Mouse (Mus musculus) limb, embryonic 14.5 days (tissue): ENCODE results near the gene Fasl. TPM values are rescaled to one million over a fixed set of nuclear protein-coding genes. Genes with fewer than 3 reads are reported as not detected.

Experiments
- ATAC-seq: fragments of 200-750 bp; cut with Nextera tagmentation; 2 replicates; pipeline ENCODE4 v1.8.0; 2017; ENCODE audit warnings: low read depth, moderate number of reproducible peaks, moderate TSS enrichment; ENCODE audit not compliant: low FRiP score
- DNase-seq: peaks from one replicate; pipeline ENCODE4 v3.0.0-alpha.2; 2015; ENCODE audit warnings: low spot score
- H3K27ac ChIP-seq: fragments of 300-500 bp; sonication (generic); replicated peaks from 2 replicates; pipeline ENCODE4 v1.5.1; 2014; ENCODE audit warnings: low read depth, mild to moderate bottlenecking, low read length, moderate library complexity, mixed read lengths
- H3K27me3 ChIP-seq: fragments of 300-500 bp; sonication (generic); 2 replicates; pipeline ENCODE4 v1.6.1; 2014; ENCODE audit warnings: low read length, mixed read lengths; ENCODE audit not compliant: control insufficient read depth, insufficient read depth
- H3K36me3 ChIP-seq: fragments of 300-500 bp; sonication (generic); 2 replicates; pipeline ENCODE4 v1.6.1; 2014; ENCODE audit warnings: mild to moderate bottlenecking, low read length, moderate library complexity, mixed read lengths; ENCODE audit not compliant: control insufficient read depth, insufficient read depth
- H3K4me1 ChIP-seq: fragments of 300-500 bp; sonication (generic); 2 replicates; pipeline ENCODE4 v1.6.1; 2014; ENCODE audit warnings: antibody characterized with exemption, low read length, mixed read lengths; ENCODE audit not compliant: control insufficient read depth, insufficient read depth
- H3K4me2 ChIP-seq: fragments of 300-500 bp; sonication (generic); replicated peaks from 2 replicates; pipeline ENCODE4 v1.6.1; 2014; ENCODE audit warnings: low read depth, mild to moderate bottlenecking, low read length, moderate library complexity; ENCODE audit not compliant: severe bottlenecking
- H3K4me3 ChIP-seq: fragments of 300-500 bp; sonication (generic); replicated peaks from 2 replicates; pipeline ENCODE4 v1.5.1; 2014; ENCODE audit warnings: low read length
- H3K9ac ChIP-seq: fragments of 300-500 bp; sonication (generic); 2 replicates; pipeline ENCODE4 v1.6.1; 2014; ENCODE audit warnings: mild to moderate bottlenecking, low read depth, low read length, moderate library complexity; ENCODE audit not compliant: severe bottlenecking
- H3K9me3 ChIP-seq: fragments of 300-500 bp; sonication (generic); 2 replicates; pipeline ENCODE4 v1.6.1; 2016; ENCODE audit warnings: low read length; ENCODE audit not compliant: control insufficient read depth
- POLR2A ChIP-seq: fragments of 200-500 bp; IDR thresholded peaks from 2 replicates; pipeline ENCODE4 v1.8.0; 2012; ENCODE audit warnings: inconsistent platforms, mild to moderate bottlenecking, moderate library complexity, borderline replicate concordance; ENCODE audit not compliant: insufficient read depth, insufficient read length; ENCODE audit errors: extremely low read depth
- WGBS: fragments of 180-500 bp; shearing (Covaris S2); extraction: QIAGEN DNeasy Blood & Tissue Kit; methylation state at CpG from one replicate; pipeline ENCODE4 v1.1.7; 2014; 5-methylcytosine and 5-hydroxymethylcytosine counted together
- polyA plus RNA-seq, 2 experiments: library from polyadenylated mRNA; depleted of rRNA in 1 of 2; stranded (reverse) in 1 of 2; unstranded in 1 of 2; fragments of >200 nt; fragmentation: Nextera tagmentation in 1 of 2; extraction: Ambion mirVana in 1 of 2; gene quantifications; 2 replicates each; pipeline versions ENCODE4 v1.2.1 to v1.2.3; 2012 to 2014

Fasl gene
- 0.03 TPM in 2 replicates for polyA plus RNA-seq (2012; rRNA removed)
- not detected in 2 replicates for polyA plus RNA-seq (2014; fragmentation: Nextera tagmentation; extraction: Ambion mirVana)

- no peak for ATAC-seq
- Histone ChIP-seq H3K4me1 (no peaks in the 10 kb centered on the region), H3K27me3 (no peaks in the 10 kb centered on the region), H3K4me2 (no peak within 1 kb of the TSS), H3K4me3 (no peak within 1 kb of the TSS), H3K9me3 (no peaks in the 10 kb centered on the region), H3K36me3 (no peaks in the 10 kb centered on the region), H3K27ac (no peak within 1 kb of the TSS), H3K9ac (no peak within 1 kb of the TSS)
- WGBS, result 66% methylated on average over 9 of the region's 9 CpGs
- DNase-seq, result no peak
- TF ChIP-seq POLR2A, result no peak
Observed at GRCm38 (mm10) chr1:161788339-161788738, at the start of gene Fasl. Gene Fasl, minus strand, starts transcription at chr1:161788495.

- H3K27ac ChIP-seq, result no peak overlapping the region
- H3K4me2 ChIP-seq, result no peak overlapping the region
- H3K36me3 ChIP-seq, result peaks cover 33% of the 10 kb centered on the region
- H3K4me3 ChIP-seq, result no peak overlapping the region
- DNase-seq (no peak), ATAC-seq (no peak)
- H3K9ac ChIP-seq, result no peak overlapping the region
- no peaks in the 10 kb centered on the region for H3K4me1 ChIP-seq
- 79% methylated on average over 2 of the region's 2 CpGs for WGBS
- no peaks in the 10 kb centered on the region for H3K9me3 ChIP-seq
- TF ChIP-seq POLR2A, result no peak
- no peaks in the 10 kb centered on the region for H3K27me3 ChIP-seq
Observed at GRCm38 (mm10) chr1:161826677-161827076, 38.4 kb upstream of the Fasl start.

GRCm38 (mm10) chr1:161809428-161809827, 21.1 kb upstream of the Fasl start:
- no peak for DNase-seq
- H3K4me3 ChIP-seq, result no peak overlapping the region
- no peak overlapping the region for H3K9ac ChIP-seq
- no peaks in the 10 kb centered on the region for H3K9me3 ChIP-seq
- TF ChIP-seq POLR2A, result no peak
- ATAC-seq, result no peak
- WGBS, result 85% methylated on average over 5 of the region's 5 CpGs
- H3K27ac ChIP-seq, result no peak overlapping the region
- H3K36me3 ChIP-seq, result no peaks in the 10 kb centered on the region
- no peaks in the 10 kb centered on the region for H3K4me1 ChIP-seq
- H3K4me2 ChIP-seq, result no peak overlapping the region
- H3K27me3 ChIP-seq, result no peaks in the 10 kb centered on the region

- DNase-seq (no peak), ATAC-seq (no peak)
- no peak overlapping the region for H3K27ac ChIP-seq
- no peak overlapping the region for H3K9ac ChIP-seq
- no peak for TF ChIP-seq POLR2A
- H3K4me2 ChIP-seq, result no peak overlapping the region
- 78% methylated on average over 6 of the region's 6 CpGs for WGBS
- no peaks in the 10 kb centered on the region for H3K36me3 ChIP-seq
- no peaks in the 10 kb centered on the region for H3K4me1 ChIP-seq
- H3K4me3 ChIP-seq, result no peak overlapping the region
- no peaks in the 10 kb centered on the region for H3K9me3 ChIP-seq
- no peaks in the 10 kb centered on the region for H3K27me3 ChIP-seq
Observed at GRCm38 (mm10) chr1:161808980-161809379, 20.7 kb upstream of the Fasl start.

DNA sequence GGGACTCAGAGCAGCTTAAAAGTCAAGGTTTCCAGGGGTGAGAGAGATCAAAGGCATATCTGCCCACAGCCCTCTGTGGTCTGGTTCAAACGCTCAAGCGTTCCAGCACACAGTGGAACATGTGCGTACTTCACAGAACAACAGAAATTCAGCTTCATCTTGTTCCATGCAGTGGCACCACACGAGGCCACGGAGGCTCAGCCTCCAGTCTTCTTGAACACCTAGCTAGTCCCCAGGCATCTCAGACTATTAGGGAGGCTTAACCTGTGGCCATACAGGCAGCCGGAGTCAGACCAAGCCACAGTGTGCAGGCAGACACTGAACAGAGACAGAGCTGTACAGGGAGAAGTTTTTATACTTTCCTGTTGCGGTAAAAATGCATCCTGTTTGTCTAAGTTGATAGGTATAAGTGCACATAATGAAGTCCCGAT, 16.3 kb upstream of the Fasl start:
- ATAC-seq (no peak), DNase-seq (no peak)
- H3K4me2 ChIP-seq, result no peak overlapping the region
- WGBS, result 67% methylated on average over 8 of the region's 8 CpGs
- H3K27me3 ChIP-seq, result no peaks in the 10 kb centered on the region
- no peak overlapping the region for H3K9ac ChIP-seq
- no peaks in the 10 kb centered on the region for H3K4me1 ChIP-seq
- H3K27ac ChIP-seq, result no peak overlapping the region
- TF ChIP-seq POLR2A, result no peak
- H3K36me3 ChIP-seq, result no peaks in the 10 kb centered on the region
- H3K4me3 ChIP-seq, result no peak overlapping the region
- no peaks in the 10 kb centered on the region for H3K9me3 ChIP-seq

DNA sequence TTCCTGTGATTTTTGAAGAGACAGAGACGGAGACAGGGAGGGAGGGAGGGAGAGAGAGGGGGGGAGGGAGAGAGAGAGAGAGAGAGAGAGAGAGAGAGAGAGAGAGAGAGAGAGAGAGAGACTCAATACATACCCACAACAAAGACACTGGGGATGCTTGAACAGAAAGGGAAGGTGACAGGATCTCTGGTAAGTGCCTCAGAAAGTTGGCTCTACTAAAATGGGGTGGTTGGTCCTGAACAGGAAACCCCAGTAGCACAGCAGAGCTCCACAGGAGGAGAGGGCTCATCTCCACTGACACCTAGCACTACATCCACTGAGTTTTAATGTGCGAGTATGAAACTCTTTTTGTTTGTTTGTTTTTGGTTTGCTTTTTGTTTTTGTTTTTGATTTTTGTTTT, 13.0 kb upstream of the Fasl start:
- H3K4me1 ChIP-seq, result no peaks in the 10 kb centered on the region
- 69% methylated on average over 2 of the region's 2 CpGs for WGBS
- no peaks in the 10 kb centered on the region for H3K36me3 ChIP-seq
- H3K27ac ChIP-seq, result no peak overlapping the region
- H3K9ac ChIP-seq, result no peak overlapping the region
- H3K4me2 ChIP-seq, result no peak overlapping the region
- no peaks in the 10 kb centered on the region for H3K27me3 ChIP-seq
- ATAC-seq (no peak), DNase-seq (no peak)
- no peak for TF ChIP-seq POLR2A
- no peak overlapping the region for H3K4me3 ChIP-seq
- H3K9me3 ChIP-seq, result no peaks in the 10 kb centered on the region
